In the genomic region with DNA sequence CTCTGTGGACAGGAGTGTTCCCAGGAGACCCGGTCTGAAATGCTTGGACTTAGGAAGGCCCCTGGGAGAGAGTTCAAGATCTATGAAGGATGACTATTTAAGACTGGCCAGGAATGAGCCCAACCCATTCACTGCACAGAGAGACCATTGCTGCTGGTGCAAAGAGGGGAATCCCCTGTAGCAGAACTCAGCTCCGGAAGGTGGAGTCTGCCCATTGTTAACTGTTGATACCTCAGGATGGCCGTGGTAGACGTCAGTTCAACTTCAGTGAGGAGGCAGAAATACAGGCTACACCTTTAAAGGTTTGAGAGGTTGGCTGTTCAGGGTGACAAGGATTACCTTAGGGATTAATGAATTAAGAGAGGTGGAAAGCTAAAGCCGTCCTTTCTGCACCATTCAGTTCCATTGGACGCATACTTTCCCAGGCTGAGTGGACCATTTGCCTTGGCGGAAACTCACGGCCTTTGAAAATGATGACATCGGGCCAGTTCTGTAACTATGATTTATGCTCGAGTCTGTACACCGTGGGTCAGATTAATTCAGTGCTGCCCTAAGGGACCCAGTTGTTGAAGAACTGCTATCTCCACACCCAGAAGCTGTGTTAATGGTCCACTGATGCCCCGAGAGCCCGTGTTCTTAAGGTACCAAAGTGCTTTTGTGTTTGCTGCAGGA, we compare ENCODE assay signal across 18 mouse cellular contexts.
DNase-seq lines count a peak whose midpoint lies in the region; ATAC-seq and TF ChIP-seq lines count a peak whose summit lies in the region.
"Had no signal": no experiment of that assay in that cellular context is flagged by ENCODE, and none has a peak within 500 bp of the region (broad histone marks: within the 10 kb centered on the region; RNA-seq: fewer than 3 reads in every experiment).

No protein-coding gene starts in this region.

- no peaks in the 10 kb centered on the region for H3K9me3 ChIP-seq in forebrain, embryonic 12.5 days
- H3K9me3 ChIP-seq in forebrain, embryonic 15.5 days, result no peaks in the 10 kb centered on the region
- H3K9me3 ChIP-seq in midbrain, embryonic 13.5 days, result no peaks in the 10 kb centered on the region
- no peaks in the 10 kb centered on the region for H3K9me3 ChIP-seq in midbrain, embryonic 11.5 days (ENCODE audit: control insufficient read depth, low read length)
- H3K9me3 ChIP-seq in E14TG2a.4 (ENCODE audit: low read length), result no peaks in the 10 kb centered on the region
- H3K9me3 ChIP-seq: kidney, embryonic 15.5 days; liver, embryonic 13.5 days; lung, embryonic 15.5 days had no signal

- no peak for ATAC-seq in forebrain, embryonic 12.5 days (ENCODE audit: low FRiP score)
- ATAC-seq in forebrain, embryonic 15.5 days (replicated peaks), result no peak
- ATAC-seq in midbrain, embryonic 13.5 days, result 0 out of 2 replicates have a peak, but pooled peaks have one; percentile 34
- ATAC-seq in midbrain, embryonic 11.5 days (ENCODE audit: low FRiP score), result no peak
- ATAC-seq: hindbrain, embryonic 16.5 days had no signal

- no peaks in the 10 kb centered on the region for H3K36me3 ChIP-seq in forebrain, embryonic 12.5 days (replicated peaks)
- no peaks in the 10 kb centered on the region for H3K36me3 ChIP-seq in forebrain, embryonic 15.5 days
- H3K36me3 ChIP-seq in midbrain, embryonic 13.5 days, result no peaks in the 10 kb centered on the region
- H3K36me3 ChIP-seq in midbrain, embryonic 11.5 days (ENCODE audit: control insufficient read depth, insufficient read depth, low read length), result no peaks in the 10 kb centered on the region
- H3K36me3 ChIP-seq in E14TG2a.4 (ENCODE audit: insufficient read depth, low read length), result peaks cover 5% of the 10 kb centered on the region; the same call in 1 of the 2 replicates
- H3K36me3 ChIP-seq: kidney, embryonic 15.5 days; liver, embryonic 13.5 days; lung, embryonic 15.5 days had no signal

- 84% methylated on average over 13 of the region's 13 CpGs for whole genome bisulfite sequencing in forebrain, embryonic 12.5 days
- 86% methylated on average over 13 of the region's 13 CpGs for WGBS in forebrain, embryonic 15.5 days
- 76% methylated on average over 13 of the region's 13 CpGs for WGBS in midbrain, embryonic 13.5 days
- WGBS in midbrain, embryonic 11.5 days, result 81% methylated on average over 13 of the region's 13 CpGs

- intact Hi-C loops in gastrocnemius, postnatal 14 days (cut with DNase I; ENCODE audit: low total_unique reads), result no loop called here

- H3K4me2 ChIP-seq in forebrain, embryonic 12.5 days, result no peak overlapping the region
- H3K4me2 ChIP-seq in forebrain, embryonic 15.5 days (replicated peaks), result no peak overlapping the region
- H3K4me2 ChIP-seq in midbrain, embryonic 13.5 days (replicated peaks), result no peak overlapping the region
- H3K4me2 ChIP-seq in midbrain, embryonic 11.5 days, result no peak overlapping the region
- H3K4me2 ChIP-seq: kidney, embryonic 15.5 days; liver, embryonic 13.5 days; lung, embryonic 15.5 days had no signal

- no peaks in the 10 kb centered on the region for H3K27me3 ChIP-seq in forebrain, embryonic 12.5 days
- H3K27me3 ChIP-seq in forebrain, embryonic 15.5 days, result no peaks in the 10 kb centered on the region
- no peaks in the 10 kb centered on the region for H3K27me3 ChIP-seq in midbrain, embryonic 13.5 days
- no peaks in the 10 kb centered on the region for H3K27me3 ChIP-seq in midbrain, embryonic 11.5 days (ENCODE audit: control insufficient read depth, insufficient read depth, low read length)
- no peaks in the 10 kb centered on the region for H3K27me3 ChIP-seq in E14TG2a.4 (ENCODE audit: insufficient read depth, low read length)
- H3K27me3 ChIP-seq: kidney, embryonic 15.5 days; liver, embryonic 13.5 days; lung, embryonic 15.5 days had no signal

- H3K4me3 ChIP-seq in forebrain, embryonic 12.5 days (replicated peaks), result no peak overlapping the region
- H3K4me3 ChIP-seq in forebrain, embryonic 15.5 days, result no peak overlapping the region
- no peak overlapping the region for H3K4me3 ChIP-seq in midbrain, embryonic 13.5 days (replicated peaks)
- H3K4me3 ChIP-seq in midbrain, embryonic 11.5 days (ENCODE audit: low read depth, low read length), result no peak overlapping the region
- 0 out of 2 replicates have a peak overlapping the region, but pooled peaks have one; percentile 18 for H3K4me3 ChIP-seq in E14TG2a.4 (replicated peaks; ENCODE audit: low read length)
- H3K4me3 ChIP-seq: kidney, embryonic 15.5 days; liver, embryonic 13.5 days; lung, embryonic 15.5 days had no signal

- peaks cover 29% of the 10 kb centered on the region; the same call in 1 of the 2 replicates for H3K4me1 ChIP-seq in forebrain, embryonic 12.5 days
- peaks cover 49% of the 10 kb centered on the region for H3K4me1 ChIP-seq in forebrain, embryonic 15.5 days
- H3K4me1 ChIP-seq in midbrain, embryonic 13.5 days (replicated peaks), result peaks cover 40% of the 10 kb centered on the region
- H3K4me1 ChIP-seq in midbrain, embryonic 11.5 days (ENCODE audit: control insufficient read depth, insufficient read depth, low read length), result peaks cover 3% of the 10 kb centered on the region
- H3K4me1 ChIP-seq in E14TG2a.4 (replicated peaks; ENCODE audit: low read depth, low read length), result peaks cover 89% of the 10 kb centered on the region

- H3K9ac ChIP-seq in forebrain, embryonic 12.5 days, result no peak overlapping the region
- no peak overlapping the region for H3K9ac ChIP-seq in forebrain, embryonic 15.5 days (replicated peaks)
- no peak overlapping the region for H3K9ac ChIP-seq in midbrain, embryonic 13.5 days (replicated peaks)
- no peak overlapping the region for H3K9ac ChIP-seq in midbrain, embryonic 11.5 days (ENCODE audit: low read length)
- H3K9ac ChIP-seq: kidney, embryonic 15.5 days; liver, embryonic 13.5 days; lung, embryonic 15.5 days had no signal

- H3K27ac ChIP-seq in forebrain, embryonic 12.5 days, result 0 out of 2 replicates have a peak overlapping the region, but pooled peaks have one; percentile 26
- no peak overlapping the region for H3K27ac ChIP-seq in forebrain, embryonic 15.5 days (replicated peaks)
- no peak overlapping the region for H3K27ac ChIP-seq in midbrain, embryonic 13.5 days
- H3K27ac ChIP-seq in midbrain, embryonic 11.5 days (ENCODE audit: low read depth, low read length), result no peak overlapping the region
- H3K27ac ChIP-seq: kidney, embryonic 15.5 days; liver, embryonic 13.5 days; lung, embryonic 15.5 days; macrophage had no signal

- DNase-seq in midbrain, embryonic 11.5 days (ENCODE audit: low spot score, missing footprints), result no peak
- DNase-seq in adrenal gland, postnatal 14 days, result peak; percentile 36
- no peak for DNase-seq in gastrocnemius, postnatal 14 days
- DNase-seq in thymus, adult 18-20 months, result no peak
- DNase-seq: cerebellum, postnatal 10 days; gastrocnemius, postnatal 25 days; layer of hippocampus, postnatal 36 days; left cerebral cortex, postnatal 4 days; liver, embryonic 13.5 days; midbrain, embryonic 14.5 days had no signal

- TF ChIP-seq CTCF in E14TG2a.4 (conservative IDR thresholded peaks at IDR 0.05; ENCODE audit: low read length), result no peak
